Comparison of ENCODE assay signal across 19 mouse cellular contexts in genomic region chr5:43538322-43539167, GRCm38 (mm10). TPM values are rescaled to one million over a fixed set of nuclear protein-coding genes. Genes with fewer than 3 reads are reported as not detected.
A peak's percentile ranks its signal among the peaks of the same experiment; 100 is the strongest.
DNase-seq lines count a peak whose midpoint lies in the region; ATAC-seq and TF ChIP-seq lines count a peak whose summit lies in the region.
"Had no signal": no experiment of that assay in that cellular context is flagged by ENCODE, and none has a peak within 500 bp of the region (broad histone marks: within the 10 kb centered on the region; RNA-seq: fewer than 3 reads in every experiment).

No protein-coding gene starts in this region.

- WGBS in embryonic facial prominence, embryonic 12.5 days, result 44% methylated on average over 14 of the region's 14 CpGs
- WGBS in limb, embryonic 12.5 days, result 33% methylated on average over 14 of the region's 14 CpGs
- 57% methylated on average over 14 of the region's 14 CpGs for WGBS in stomach, embryonic 14.5 days
- WGBS in kidney, adult 2 months, result 75% methylated on average over 14 of the region's 14 CpGs

- H3K27me3 ChIP-seq in embryonic facial prominence, embryonic 12.5 days, result no peaks in the 10 kb centered on the region
- no peaks in the 10 kb centered on the region for H3K27me3 ChIP-seq in limb, embryonic 12.5 days
- no peaks in the 10 kb centered on the region for H3K27me3 ChIP-seq in stomach, embryonic 14.5 days (ENCODE audit: control insufficient read depth, insufficient read depth, low read length)
- H3K27me3 ChIP-seq in kidney, adult 2 months (replicated peaks; ENCODE audit: control insufficient read depth, insufficient read depth, low read length), result no peaks in the 10 kb centered on the region
- H3K27me3 ChIP-seq: forebrain, embryonic 12.5 days; heart, embryonic 12.5 days; hindbrain, embryonic 15.5 days; midbrain, embryonic 13.5 days; neural tube, embryonic 15.5 days had no signal

- TF ChIP-seq CTCF in kidney, adult 2 months (conservative IDR thresholded peaks at IDR 0.05; ENCODE audit: insufficient read depth, insufficient read length, low read depth, low read length), result no peak

- TF ChIP-seq POLR2A in kidney, adult 2 months (IDR thresholded peaks at IDR 0.05; ENCODE audit: low read depth, low read length), result no peak

- peak overlapping the region; percentile 13; the same call in 1 of the 2 replicates for H3K4me2 ChIP-seq in embryonic facial prominence, embryonic 12.5 days (replicated peaks)
- H3K4me2 ChIP-seq in limb, embryonic 12.5 days, result peak overlapping the region; percentile 18; the same call in 1 of the 2 replicates
- no peak overlapping the region for H3K4me2 ChIP-seq in stomach, embryonic 14.5 days (replicated peaks; ENCODE audit: low read depth, low read length)
- H3K4me2 ChIP-seq: forebrain, embryonic 12.5 days; heart, embryonic 12.5 days; hindbrain, embryonic 15.5 days; midbrain, embryonic 13.5 days; neural tube, embryonic 15.5 days had no signal

- no peaks in the 10 kb centered on the region for H3K36me3 ChIP-seq in embryonic facial prominence, embryonic 12.5 days
- H3K36me3 ChIP-seq in limb, embryonic 12.5 days, result no peaks in the 10 kb centered on the region
- no peaks in the 10 kb centered on the region for H3K36me3 ChIP-seq in stomach, embryonic 14.5 days (ENCODE audit: control insufficient read depth, insufficient read depth, low read length)
- H3K36me3 ChIP-seq in kidney, adult 2 months (ENCODE audit: control insufficient read depth, insufficient read depth, low read length), result no peaks in the 10 kb centered on the region
- H3K36me3 ChIP-seq: forebrain, embryonic 12.5 days; G1E; heart, embryonic 12.5 days; hindbrain, embryonic 15.5 days; midbrain, embryonic 13.5 days; neural tube, embryonic 15.5 days had no signal

- no peak overlapping the region for H3K4me3 ChIP-seq in embryonic facial prominence, embryonic 12.5 days
- H3K4me3 ChIP-seq in limb, embryonic 12.5 days (replicated peaks), result no peak overlapping the region
- H3K4me3 ChIP-seq in stomach, embryonic 14.5 days (ENCODE audit: low read depth, low read length), result no peak overlapping the region
- no peak overlapping the region for H3K4me3 ChIP-seq in kidney, adult 2 months (ENCODE audit: insufficient read depth, low read depth, low read length)
- H3K4me3 ChIP-seq: forebrain, embryonic 12.5 days; heart, embryonic 12.5 days; hindbrain, embryonic 15.5 days; midbrain, embryonic 13.5 days; neural tube, embryonic 15.5 days had no signal

- H3K27ac ChIP-seq in embryonic facial prominence, embryonic 12.5 days, result peak overlapping the region; percentile 76; the same call in 1 of the 2 replicates
- H3K27ac ChIP-seq in limb, embryonic 12.5 days, result peak overlapping the region; percentile 57; the same call in 1 of the 2 replicates
- peak overlapping the region; percentile 79; the same call in 1 of the 2 replicates for H3K27ac ChIP-seq in stomach, embryonic 14.5 days (ENCODE audit: low read length)
- no peak overlapping the region for H3K27ac ChIP-seq in kidney, adult 2 months (ENCODE audit: insufficient read depth, low read depth, low read length)
- H3K27ac ChIP-seq: forebrain, embryonic 12.5 days; hindbrain, embryonic 15.5 days; midbrain, embryonic 13.5 days; neural tube, embryonic 15.5 days had no signal

- H3K9ac ChIP-seq in embryonic facial prominence, embryonic 12.5 days, result no peak overlapping the region
- H3K9ac ChIP-seq in limb, embryonic 12.5 days (replicated peaks), result no peak overlapping the region
- no peak overlapping the region for H3K9ac ChIP-seq in stomach, embryonic 14.5 days (replicated peaks; ENCODE audit: low read depth, low read length)
- H3K9ac ChIP-seq: forebrain, embryonic 12.5 days; heart, embryonic 12.5 days; hindbrain, embryonic 15.5 days; midbrain, embryonic 13.5 days; neural tube, embryonic 15.5 days had no signal

- ATAC-seq in embryonic facial prominence, embryonic 12.5 days (ENCODE audit: insufficient number of reproducible peaks, insufficient read depth, low FRiP score, low TSS enrichment), result peak; percentile 45; the same call in 1 of the 2 replicates
- ATAC-seq in limb, embryonic 12.5 days (ENCODE audit: insufficient number of reproducible peaks, insufficient read depth, low FRiP score, low TSS enrichment, low read depth), result no peak; the same call in 1 of the 2 replicates
- ATAC-seq in stomach, embryonic 14.5 days (ENCODE audit: insufficient number of reproducible peaks, insufficient read depth, low FRiP score, low read depth), result no peak
- ATAC-seq: CD4-positive, CD25-positive, alpha-beta regulatory T cell, adult 4 months; midbrain, embryonic 13.5 days had no signal

- no peaks in the 10 kb centered on the region for H3K9me3 ChIP-seq in embryonic facial prominence, embryonic 12.5 days
- H3K9me3 ChIP-seq in limb, embryonic 12.5 days, result no peaks in the 10 kb centered on the region
- no peaks in the 10 kb centered on the region for H3K9me3 ChIP-seq in stomach, embryonic 14.5 days (ENCODE audit: control insufficient read depth, low read depth, low read length)
- H3K9me3 ChIP-seq: forebrain, embryonic 12.5 days; G1E; heart, embryonic 12.5 days; hindbrain, embryonic 15.5 days; midbrain, embryonic 13.5 days; neural tube, embryonic 15.5 days had no signal

- H3K4me1 ChIP-seq in embryonic facial prominence, embryonic 12.5 days, result peaks cover 10% of the 10 kb centered on the region
- H3K4me1 ChIP-seq in limb, embryonic 12.5 days (replicated peaks), result peaks cover 15% of the 10 kb centered on the region
- no peaks in the 10 kb centered on the region for H3K4me1 ChIP-seq in stomach, embryonic 14.5 days (ENCODE audit: control insufficient read depth, insufficient read depth, low read length)
- no peaks in the 10 kb centered on the region for H3K4me1 ChIP-seq in kidney, adult 2 months (ENCODE audit: control insufficient read depth, insufficient read depth, low read length)
- H3K4me1 ChIP-seq: forebrain, embryonic 12.5 days; heart, embryonic 12.5 days; hindbrain, embryonic 15.5 days; midbrain, embryonic 13.5 days; neural tube, embryonic 15.5 days had no signal

- DNase-seq in embryo, embryonic 11 days, result peak; percentile 11
- DNase-seq in embryo, embryonic 10.5 days (ENCODE audit: low spot score), result no peak
- DNase-seq in thymus, postnatal 14 days, result no peak
- DNase-seq in kidney, adult 2 months, result no peak
- DNase-seq in ovary, postnatal 14 days (ENCODE audit: low spot score), result no peak
- DNase-seq: cerebellum, postnatal 14 days; kidney, adult 11 months; kidney, postnatal 14 days; retina, postnatal 1 day had no signal

RNA-seq across cellular contexts. Expression of gene C1qtnf7, which starts 23.2 kb away (rescaled TPM):
- polyA plus RNA-seq in embryonic facial prominence, embryonic 12.5 days (2016; fragmentation: Nextera tagmentation; extraction: Ambion mirVana), result 8.6 and 10.3 TPM in 2 replicates
- polyA plus RNA-seq in limb, embryonic 12.5 days (2016; fragmentation: Nextera tagmentation; extraction: Ambion mirVana), result 9.3 and 10.6 TPM in 2 replicates
- 17.3 and 20.0 TPM in 2 replicates for polyA plus RNA-seq in stomach, embryonic 14.5 days (2014; fragmentation: Nextera tagmentation; extraction: Ambion mirVana)
- polyA plus RNA-seq in kidney, adult 2 months (2012; rRNA removed), result 4.0 and 4.3 TPM in 2 replicates
- polyA plus RNA-seq: CD4-positive, CD25-positive, alpha-beta regulatory T cell, adult 4 months; G1E had no signal
